Mouse (Mus musculus): ENCODE measurements around the gene Naaladl2. TPM values are rescaled to one million over a fixed set of nuclear protein-coding genes. Genes with fewer than 3 reads are reported as not detected.
"Not testable (repeated sequence)": the region's sequence is repeated elsewhere in the genome, so short reads cannot be mapped to it uniquely, and the experiment has no call there.

The Naaladl2 gene
- polyA plus RNA-seq, 1 experiment, result 2.2 TPM

GRCm38 (mm10) chr3:25052975-25053374 lies 91.1 kb downstream of the Naaladl2 start:
- H3K4me3 ChIP-seq (replicated peaks; ENCODE audit: insufficient read depth, low read depth, low read length), result no peak overlapping the region
- no peak for DNase-seq
- TF ChIP-seq POLR2A (IDR thresholded peaks at IDR 0.05; ENCODE audit: borderline replicate concordance, insufficient read depth, low read length) (no peak), CTCF (IDR thresholded peaks at IDR 0.05; ENCODE audit: borderline replicate concordance, insufficient read depth, low read depth, low read length) (no peak)
- peaks cover 2% of the 10 kb centered on the region; the same call in 1 of the 2 replicates for H3K4me1 ChIP-seq (ENCODE audit: control insufficient read depth, insufficient read depth, low read length)
- 21% methylated on average over 2 of the region's 2 CpGs for WGBS
- no peak overlapping the region for H3K27ac ChIP-seq (ENCODE audit: insufficient read depth, low read length)
- no peaks in the 10 kb centered on the region for H3K27me3 ChIP-seq (ENCODE audit: control insufficient read depth, insufficient read depth, low read length)

- no peaks in the 10 kb centered on the region for H3K27me3 ChIP-seq (ENCODE audit: control insufficient read depth, insufficient read depth, low read length)
- TF ChIP-seq POLR2A (IDR thresholded peaks at IDR 0.05; ENCODE audit: borderline replicate concordance, insufficient read depth, low read length) (no peak), CTCF (IDR thresholded peaks at IDR 0.05; ENCODE audit: borderline replicate concordance, insufficient read depth, low read depth, low read length) (no peak)
- DNase-seq, result no peak
- WGBS, result 86% methylated on average over 5 of the region's 5 CpGs
- no peaks in the 10 kb centered on the region for H3K4me1 ChIP-seq (ENCODE audit: control insufficient read depth, insufficient read depth, low read length)
- H3K27ac ChIP-seq (ENCODE audit: insufficient read depth, low read length), result no peak overlapping the region
- no peak overlapping the region for H3K4me3 ChIP-seq (replicated peaks; ENCODE audit: insufficient read depth, low read depth, low read length)
These were observed 124.1 kb downstream of the Naaladl2 start for GRCm38 (mm10) chr3:25019972-25020371.

- Histone ChIP-seq H3K4me3 (replicated peaks; ENCODE audit: insufficient read depth, low read depth, low read length) (no peak overlapping the region), H3K27ac (ENCODE audit: insufficient read depth, low read length) (no peak overlapping the region), H3K4me1 (ENCODE audit: control insufficient read depth, insufficient read depth, low read length) (peaks cover 2% of the 10 kb centered on the region; the same call in 1 of the 2 replicates), H3K27me3 (ENCODE audit: control insufficient read depth, insufficient read depth, low read length) (no peaks in the 10 kb centered on the region)
- 16% methylated on average over 1 of the region's 1 CpGs for WGBS
- no peak for TF ChIP-seq POLR2A (IDR thresholded peaks at IDR 0.05; ENCODE audit: borderline replicate concordance, insufficient read depth, low read length)
- no peak for TF ChIP-seq CTCF (IDR thresholded peaks at IDR 0.05; ENCODE audit: borderline replicate concordance, insufficient read depth, low read depth, low read length)
- peak; percentile 40 to 81 for DNase-seq
These were observed 133.3 kb downstream of the Naaladl2 start for GRCm38 (mm10) chr3:25010751-25011150.

GRCm38 (mm10) chr3:25006802-25007201 lies 137.3 kb downstream of the Naaladl2 start:
- WGBS, result 81% methylated on average over 2 of the region's 2 CpGs
- H3K27ac ChIP-seq (ENCODE audit: insufficient read depth, low read length); DNase-seq; H3K4me1 ChIP-seq (ENCODE audit: control insufficient read depth, insufficient read depth, low read length); H3K4me3 ChIP-seq (replicated peaks; ENCODE audit: insufficient read depth, low read depth, low read length); H3K27me3 ChIP-seq (ENCODE audit: control insufficient read depth, insufficient read depth, low read length): not testable (repeated sequence)

GRCm38 (mm10) chr3:24992577-24992976 lies 151.5 kb downstream of the Naaladl2 start:
- no peak overlapping the region for H3K4me3 ChIP-seq (replicated peaks; ENCODE audit: insufficient read depth, low read depth, low read length)
- no peaks in the 10 kb centered on the region for H3K4me1 ChIP-seq (ENCODE audit: control insufficient read depth, insufficient read depth, low read length)
- 75% methylated on average over 2 of the region's 2 CpGs for WGBS
- TF ChIP-seq POLR2A (IDR thresholded peaks at IDR 0.05; ENCODE audit: borderline replicate concordance, insufficient read depth, low read length) (no peak), CTCF (IDR thresholded peaks at IDR 0.05; ENCODE audit: borderline replicate concordance, insufficient read depth, low read depth, low read length) (no peak)
- DNase-seq, result no peak
- no peak overlapping the region for H3K27ac ChIP-seq (ENCODE audit: insufficient read depth, low read length)
- no peaks in the 10 kb centered on the region for H3K27me3 ChIP-seq (ENCODE audit: control insufficient read depth, insufficient read depth, low read length)

GRCm38 (mm10) chr3:24992078-24992477 lies 152.0 kb downstream of the Naaladl2 start:
- H3K27ac ChIP-seq (ENCODE audit: insufficient read depth, low read length), result no peak overlapping the region
- no peaks in the 10 kb centered on the region for H3K27me3 ChIP-seq (ENCODE audit: control insufficient read depth, insufficient read depth, low read length)
- DNase-seq, result no peak
- WGBS, result 93% methylated on average over 3 of the region's 3 CpGs
- no peak for TF ChIP-seq CTCF (IDR thresholded peaks at IDR 0.05; ENCODE audit: borderline replicate concordance, insufficient read depth, low read depth, low read length)
- H3K4me1 ChIP-seq (ENCODE audit: control insufficient read depth, insufficient read depth, low read length), result no peaks in the 10 kb centered on the region
- no peak overlapping the region for H3K4me3 ChIP-seq (replicated peaks; ENCODE audit: insufficient read depth, low read depth, low read length)

- no peaks in the 10 kb centered on the region for H3K4me1 ChIP-seq (ENCODE audit: control insufficient read depth, insufficient read depth, low read length)
- no peak for TF ChIP-seq CTCF (IDR thresholded peaks at IDR 0.05; ENCODE audit: borderline replicate concordance, insufficient read depth, low read depth, low read length)
- no peak for TF ChIP-seq POLR2A (IDR thresholded peaks at IDR 0.05; ENCODE audit: borderline replicate concordance, insufficient read depth, low read length)
- H3K27ac ChIP-seq (ENCODE audit: insufficient read depth, low read length), result no peak overlapping the region
- H3K27me3 ChIP-seq (ENCODE audit: control insufficient read depth, insufficient read depth, low read length), result no peaks in the 10 kb centered on the region
- DNase-seq, result no peak
- WGBS, result 74% methylated on average over 4 of the region's 4 CpGs
- H3K4me3 ChIP-seq (replicated peaks; ENCODE audit: insufficient read depth, low read depth, low read length), result no peak overlapping the region
These were observed 161.9 kb downstream of the Naaladl2 start for GRCm38 (mm10) chr3:24982111-24982510.

GRCm38 (mm10) chr3:24942170-24942569 lies 201.9 kb downstream of the Naaladl2 start:
- H3K27me3 ChIP-seq (ENCODE audit: control insufficient read depth, insufficient read depth, low read length), result no peaks in the 10 kb centered on the region
- no peak for TF ChIP-seq POLR2A (IDR thresholded peaks at IDR 0.05; ENCODE audit: borderline replicate concordance, insufficient read depth, low read length)
- no peak overlapping the region for H3K27ac ChIP-seq (ENCODE audit: insufficient read depth, low read length)
- H3K4me1 ChIP-seq (ENCODE audit: control insufficient read depth, insufficient read depth, low read length), result no peaks in the 10 kb centered on the region
- no peak overlapping the region for H3K4me3 ChIP-seq (replicated peaks; ENCODE audit: insufficient read depth, low read depth, low read length)
- 95% methylated on average over 2 of the region's 2 CpGs for WGBS
- no peak for DNase-seq
